Mouse (Mus musculus) liver, postnatal 0 days (tissue): ENCODE results near the gene Ltc4s. TPM values are rescaled to one million over a fixed set of nuclear protein-coding genes. Genes with fewer than 3 reads are reported as not detected.
A peak's percentile ranks its signal among the peaks of the same experiment; 100 is the strongest.

ENCODE experiments used
- ATAC-seq: fragments of 200-750 bp; cut with Nextera tagmentation; 2 replicates; pipeline ENCODE4 v1.8.0; 2017; ENCODE audit warnings: mild to moderate bottlenecking, moderate library complexity
- DNase-seq: peaks from one replicate; pipeline ENCODE4 v3.0.0-alpha.2; 2016
- H3K27ac ChIP-seq: fragments of 300-500 bp; sonication (generic); 2 replicates; pipeline ENCODE4 v1.5.1; 2014; ENCODE audit warnings: antibody characterized with exemption, moderate library complexity, mild to moderate bottlenecking, low read depth
- H3K27me3 ChIP-seq: fragments of 300-500 bp; sonication (generic); 2 replicates; pipeline ENCODE4 v1.6.1; 2014; ENCODE audit warnings: low read length, control low read depth, mixed read lengths; ENCODE audit not compliant: insufficient read depth
- H3K36me3 ChIP-seq: fragments of 300-500 bp; sonication (generic); replicated peaks from 2 replicates; pipeline ENCODE4 v1.6.1; 2014; ENCODE audit warnings: mild to moderate bottlenecking, control low read depth, low read length, moderate library complexity, mixed read lengths; ENCODE audit not compliant: insufficient read depth
- H3K4me1 ChIP-seq: fragments of 300-500 bp; sonication (generic); 2 replicates; pipeline ENCODE4 v1.6.1; 2014; ENCODE audit warnings: antibody characterized with exemption, mild to moderate bottlenecking, control low read depth; ENCODE audit not compliant: insufficient read depth
- H3K4me2 ChIP-seq: fragments of 300-500 bp; sonication (generic); 2 replicates; pipeline ENCODE4 v1.6.1; 2014; ENCODE audit warnings: low read depth, mild to moderate bottlenecking, low read length, moderate library complexity, mixed read lengths
- H3K4me3 ChIP-seq: fragments of 300-500 bp; sonication (generic); 2 replicates; pipeline ENCODE4 v1.5.1; 2014; ENCODE audit warnings: low read depth, low read length
- H3K9ac ChIP-seq: fragments of 300-500 bp; sonication (generic); replicated peaks from 2 replicates; pipeline ENCODE4 v1.6.1; 2014; ENCODE audit warnings: mild to moderate bottlenecking, moderate library complexity
- H3K9me3 ChIP-seq: fragments of 300-500 bp; sonication (generic); 2 replicates; pipeline ENCODE4 v1.6.1; 2016; ENCODE audit warnings: mild to moderate bottlenecking, control low read depth, low read length, mixed read lengths
- CTCF ChIP-seq: sonication (generic); IDR thresholded peaks from 2 replicates; pipeline ENCODE4 v1.5.1; 2016; ENCODE audit warnings: antibody characterized with exemption, low read depth
- EP300 ChIP-seq: IDR thresholded peaks from 2 replicates; pipeline ENCODE4 v1.6.1; 2016; ENCODE audit warnings: antibody characterized with exemption, low read depth, mild to moderate bottlenecking
- WGBS: fragments of 180-500 bp; shearing (Covaris S2); extraction: QIAGEN DNeasy Blood & Tissue Kit; methylation state at CpG from one replicate; pipeline ENCODE4 v1.1.7; 2014; ENCODE audit not compliant: insufficient replicate concordance; 5-methylcytosine and 5-hydroxymethylcytosine counted together
- polyA plus RNA-seq: library from polyadenylated mRNA; unstranded; fragments of >200 nt; fragmentation: Nextera tagmentation; extraction: Ambion mirVana; gene quantifications from 2 replicates; pipeline ENCODE4 v1.2.1, GENCODE M21; 2015

The Ltc4s gene
- polyA plus RNA-seq, 1 experiment from 2014 or later: 0.68 TPM

GRCm38 (mm10) chr11:50200613-50201012 lies 37.8 kb downstream of the Ltc4s start:
- H3K4me2 ChIP-seq: no peak overlapping the region
- H3K4me1 ChIP-seq: peaks cover 19% of the 10 kb centered on the region
- ATAC-seq (peak; percentile 39), DNase-seq (peak; percentile 78)
- H3K9me3 ChIP-seq: no peaks in the 10 kb centered on the region
- H3K36me3 ChIP-seq: peaks cover 72% of the 10 kb centered on the region
- H3K9ac ChIP-seq: no peak overlapping the region
- H3K27me3 ChIP-seq: no peaks in the 10 kb centered on the region
- 54% methylated on average over 8 of the region's 8 CpGs for WGBS
- TF ChIP-seq EP300: no peak
- no peak for TF ChIP-seq CTCF
- H3K4me3 ChIP-seq: no peak overlapping the region
- H3K27ac ChIP-seq: peak overlapping the region; percentile 75

DNA sequence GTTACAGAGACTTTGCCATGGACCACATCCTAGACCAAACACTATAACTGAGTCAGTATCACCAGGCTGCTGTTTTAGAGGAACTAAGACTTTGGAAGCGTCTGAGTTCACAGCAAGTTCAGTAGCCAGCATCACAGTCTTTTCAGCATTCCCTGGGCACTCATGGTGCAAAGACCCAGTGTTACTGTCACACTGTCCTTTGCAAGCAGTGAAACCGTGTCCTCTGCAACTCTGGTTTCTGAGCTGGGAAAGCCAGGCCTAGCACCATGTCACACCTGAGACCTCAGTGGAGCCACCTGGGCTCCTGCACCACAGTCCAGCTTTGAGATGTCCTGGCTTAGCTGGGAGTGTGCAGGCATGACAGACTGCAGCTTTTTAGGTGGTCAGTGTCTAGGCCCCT lies 39.5 kb downstream of the Ltc4s start:
- 80% methylated on average over 2 of the region's 2 CpGs for WGBS
- Histone ChIP-seq H3K36me3 (peaks cover 55% of the 10 kb centered on the region), H3K27ac (no peak overlapping the region), H3K9me3 (no peaks in the 10 kb centered on the region), H3K4me2 (no peak overlapping the region), H3K9ac (no peak overlapping the region), H3K4me1 (peaks cover 21% of the 10 kb centered on the region; the same call in 1 of the 2 replicates), H3K27me3 (no peaks in the 10 kb centered on the region), H3K4me3 (no peak overlapping the region)
- TF ChIP-seq EP300: no peak
- TF ChIP-seq CTCF: no peak
- DNase-seq (no peak), ATAC-seq (no peak)

GRCm38 (mm10) chr11:50198219-50198846 lies 40.1 kb downstream of the Ltc4s start:
- DNase-seq (no peak), ATAC-seq (no peak)
- no peaks in the 10 kb centered on the region for H3K27me3 ChIP-seq
- WGBS: 80% methylated on average over 3 of the region's 5 CpGs
- TF ChIP-seq EP300: no peak
- no peak for TF ChIP-seq CTCF
- peaks cover 21% of the 10 kb centered on the region; the same call in 1 of the 2 replicates for H3K4me1 ChIP-seq
- H3K36me3 ChIP-seq: peaks cover 51% of the 10 kb centered on the region
- H3K9ac ChIP-seq: no peak overlapping the region
- no peak overlapping the region for H3K4me2 ChIP-seq
- H3K9me3 ChIP-seq: no peaks in the 10 kb centered on the region
- H3K27ac ChIP-seq: peak overlapping the region; percentile 66
- no peak overlapping the region for H3K4me3 ChIP-seq

DNA sequence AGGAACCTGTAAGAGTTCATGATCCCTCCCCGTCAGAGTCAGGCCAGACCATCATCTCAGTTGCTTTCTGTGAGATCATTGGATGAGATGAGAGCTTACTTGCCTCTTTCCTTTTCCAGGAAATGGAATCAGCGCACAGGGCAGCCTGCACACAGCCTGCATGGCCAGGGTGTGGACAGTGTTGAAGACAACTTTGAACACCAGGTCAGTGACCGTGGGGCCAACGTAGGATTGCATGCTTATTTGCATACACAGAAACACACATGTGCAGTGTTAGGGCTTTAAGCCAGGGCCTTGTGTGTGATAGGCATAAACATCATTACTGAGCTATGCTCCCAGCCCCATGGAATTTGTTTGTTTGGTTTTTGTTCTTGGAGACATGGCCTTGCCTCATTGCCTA lies 40.9 kb downstream of the Ltc4s start:
- peaks cover 21% of the 10 kb centered on the region; the same call in 1 of the 2 replicates for H3K4me1 ChIP-seq
- H3K27me3 ChIP-seq: no peaks in the 10 kb centered on the region
- H3K9me3 ChIP-seq: no peaks in the 10 kb centered on the region
- 66% methylated on average over 4 of the region's 4 CpGs for WGBS
- TF ChIP-seq EP300 (no peak), CTCF (no peak)
- H3K4me2 ChIP-seq: no peak overlapping the region
- DNase-seq (peak; percentile 73), ATAC-seq (peak; percentile 80)
- H3K9ac ChIP-seq: no peak overlapping the region
- H3K4me3 ChIP-seq: no peak overlapping the region
- peak overlapping the region; percentile 66 for H3K27ac ChIP-seq
- H3K36me3 ChIP-seq: peaks cover 44% of the 10 kb centered on the region

GRCm38 (mm10) chr11:50194793-50195192 lies 43.6 kb downstream of the Ltc4s start:
- Histone ChIP-seq H3K27me3 (no peaks in the 10 kb centered on the region), H3K27ac (no peak overlapping the region), H3K4me1 (peaks cover 14% of the 10 kb centered on the region; the same call in 1 of the 2 replicates), H3K4me2 (no peak overlapping the region), H3K9me3 (no peaks in the 10 kb centered on the region), H3K36me3 (peaks cover 17% of the 10 kb centered on the region), H3K4me3 (no peak overlapping the region), H3K9ac (no peak overlapping the region)
- WGBS: 55% methylated on average over 4 of the region's 4 CpGs
- TF ChIP-seq EP300 (no peak), CTCF (no peak)
- DNase-seq (no peak), ATAC-seq (0 out of 2 replicates have a peak, but pooled peaks have one; percentile 9)

GRCm38 (mm10) chr11:50194070-50194469 lies 44.3 kb downstream of the Ltc4s start:
- Histone ChIP-seq H3K36me3 (peaks cover 9% of the 10 kb centered on the region), H3K27ac (no peak overlapping the region), H3K27me3 (no peaks in the 10 kb centered on the region), H3K9ac (no peak overlapping the region), H3K4me1 (peaks cover 16% of the 10 kb centered on the region; the same call in 1 of the 2 replicates), H3K4me2 (no peak overlapping the region), H3K9me3 (no peaks in the 10 kb centered on the region), H3K4me3 (no peak overlapping the region)
- 76% methylated on average over 7 of the region's 7 CpGs for WGBS
- TF ChIP-seq EP300 (no peak), CTCF (0 out of 2 replicates have a peak, but pooled peaks have one; percentile 1)
- DNase-seq (no peak), ATAC-seq (no peak)
